Mouse (Mus musculus): ENCODE data around the gene Ppt2. TPM values are rescaled to one million over a fixed set of nuclear protein-coding genes. Genes with fewer than 3 reads are reported as not detected.

The Ppt2 gene
- polyA plus RNA-seq, 1 experiment, result 40.9 TPM

GRCm38 (mm10) chr17:34670235-34670634, 41.9 kb upstream of the Ppt2 start, which contains the start of gene Tnxb:
Gene Tnxb (plus strand): TSS chr17:34670535.
- WGBS, result 64% methylated on average over 7 of the region's 7 CpGs
- peaks cover 17% of the 10 kb centered on the region for H3K4me1 ChIP-seq (ENCODE audit: control insufficient read depth, insufficient read depth, low read length)
- no peak within 1 kb of the TSS for H3K4me3 ChIP-seq (replicated peaks; ENCODE audit: extremely low read depth, low read depth, low read length)
- TF ChIP-seq POLR2A (IDR thresholded peaks at IDR 0.05; ENCODE audit: borderline replicate concordance, extremely low read depth, low read depth, low read length), result no peak
- no peak for DNase-seq

GRCm38 (mm10) chr17:34664472-34664871, 36.2 kb upstream of the Ppt2 start:
- 64% methylated on average over 7 of the region's 7 CpGs for WGBS
- no peak overlapping the region for H3K4me3 ChIP-seq (replicated peaks; ENCODE audit: extremely low read depth, low read depth, low read length)
- TF ChIP-seq POLR2A (IDR thresholded peaks at IDR 0.05; ENCODE audit: borderline replicate concordance, extremely low read depth, low read depth, low read length) (no peak), CTCF (IDR thresholded peaks at IDR 0.05; ENCODE audit: insufficient read depth, low read length) (no peak)
- H3K4me1 ChIP-seq (ENCODE audit: control insufficient read depth, insufficient read depth, low read length), result peaks cover 10% of the 10 kb centered on the region
- DNase-seq, result no peak

- WGBS, result 60% methylated on average over 1 of the region's 1 CpGs
- Histone ChIP-seq H3K4me3 (replicated peaks; ENCODE audit: extremely low read depth, low read depth, low read length) (no peak overlapping the region), H3K4me1 (ENCODE audit: control insufficient read depth, insufficient read depth, low read length) (peaks cover 13% of the 10 kb centered on the region)
- TF ChIP-seq CTCF (IDR thresholded peaks at IDR 0.05; ENCODE audit: insufficient read depth, low read length), result no peak
- TF ChIP-seq POLR2A (IDR thresholded peaks at IDR 0.05; ENCODE audit: borderline replicate concordance, extremely low read depth, low read depth, low read length), result no peak
- DNase-seq, result no peak
These were observed 35.2 kb upstream of the Ppt2 start for GRCm38 (mm10) chr17:34663558-34663957.

- H3K4me3 ChIP-seq (replicated peaks; ENCODE audit: extremely low read depth, low read depth, low read length), result no peak overlapping the region
- WGBS, result 87% methylated on average over 8 of the region's 8 CpGs
These were observed 34.7 kb upstream of the Ppt2 start for GRCm38 (mm10) chr17:34662978-34663377.

GRCm38 (mm10) chr17:34662468-34662867, 34.2 kb upstream of the Ppt2 start:
- no peak for DNase-seq
- 67% methylated on average over 1 of the region's 1 CpGs for WGBS
- H3K4me1 ChIP-seq (ENCODE audit: control insufficient read depth, insufficient read depth, low read length), result peaks cover 13% of the 10 kb centered on the region
- no peak overlapping the region for H3K4me3 ChIP-seq (replicated peaks; ENCODE audit: extremely low read depth, low read depth, low read length)
- TF ChIP-seq POLR2A (IDR thresholded peaks at IDR 0.05; ENCODE audit: borderline replicate concordance, extremely low read depth, low read depth, low read length), result no peak
- TF ChIP-seq CTCF (IDR thresholded peaks at IDR 0.05; ENCODE audit: insufficient read depth, low read length), result no peak

More at GRCm38 (mm10) chr17:34662978-34663377, 34.7 kb upstream of the Ppt2 start:
- no peak for TF ChIP-seq POLR2A (IDR thresholded peaks at IDR 0.05; ENCODE audit: borderline replicate concordance, extremely low read depth, low read depth, low read length)
- no peak for TF ChIP-seq CTCF (IDR thresholded peaks at IDR 0.05; ENCODE audit: insufficient read depth, low read length)
- peaks cover 13% of the 10 kb centered on the region for H3K4me1 ChIP-seq (ENCODE audit: control insufficient read depth, insufficient read depth, low read length)
- no peak for DNase-seq

- TF ChIP-seq POLR2A (IDR thresholded peaks at IDR 0.05; ENCODE audit: borderline replicate concordance, extremely low read depth, low read depth, low read length) (peak; percentile 75; the same call in 1 of the 2 replicates), CTCF (IDR thresholded peaks at IDR 0.05; ENCODE audit: insufficient read depth, low read length) (no peak)
- no peak for DNase-seq
- WGBS, result 2% methylated on average over 19 of the region's 19 CpGs
- H3K4me3 ChIP-seq (replicated peaks; ENCODE audit: extremely low read depth, low read depth, low read length), result peak overlapping the region; percentile 62
- H3K4me1 ChIP-seq (ENCODE audit: control insufficient read depth, insufficient read depth, low read length), result peaks cover 18% of the 10 kb centered on the region
These were observed 32.8 kb upstream of the Ppt2 start for GRCm38 (mm10) chr17:34661121-34661591.

GRCm38 (mm10) chr17:34660259-34660820, 32.0 kb upstream of the Ppt2 start:
- no peak for DNase-seq

GRCm38 (mm10) chr17:34659897-34660214, 31.5 kb upstream of the Ppt2 start:
- H3K4me1 ChIP-seq (ENCODE audit: control insufficient read depth, insufficient read depth, low read length), result peaks cover 29% of the 10 kb centered on the region
- 55% methylated on average over 3 of the region's 3 CpGs for WGBS
- H3K4me3 ChIP-seq (replicated peaks; ENCODE audit: extremely low read depth, low read depth, low read length), result no peak overlapping the region

More at GRCm38 (mm10) chr17:34660259-34660820, 32.0 kb upstream of the Ppt2 start:
- 42% methylated on average over 11 of the region's 11 CpGs for WGBS
- Histone ChIP-seq H3K4me1 (ENCODE audit: control insufficient read depth, insufficient read depth, low read length) (peaks cover 24% of the 10 kb centered on the region), H3K4me3 (replicated peaks; ENCODE audit: extremely low read depth, low read depth, low read length) (peak overlapping the region; percentile 62)
- TF ChIP-seq POLR2A (IDR thresholded peaks at IDR 0.05; ENCODE audit: borderline replicate concordance, extremely low read depth, low read depth, low read length) (peak; percentile 24; the same call in 1 of the 2 replicates), CTCF (IDR thresholded peaks at IDR 0.05; ENCODE audit: insufficient read depth, low read length) (no peak)

GRCm38 (mm10) chr17:34659181-34659896, 31.0 kb upstream of the Ppt2 start:
- no peak overlapping the region for H3K4me3 ChIP-seq (replicated peaks; ENCODE audit: extremely low read depth, low read depth, low read length)
- 46% methylated on average over 12 of the region's 12 CpGs for WGBS
- DNase-seq, result no peak
- TF ChIP-seq CTCF (IDR thresholded peaks at IDR 0.05; ENCODE audit: insufficient read depth, low read length), result no peak
- no peak for TF ChIP-seq POLR2A (IDR thresholded peaks at IDR 0.05; ENCODE audit: borderline replicate concordance, extremely low read depth, low read depth, low read length)
- peaks cover 34% of the 10 kb centered on the region for H3K4me1 ChIP-seq (ENCODE audit: control insufficient read depth, insufficient read depth, low read length)

More at GRCm38 (mm10) chr17:34659897-34660214, 31.5 kb upstream of the Ppt2 start:
- TF ChIP-seq POLR2A (IDR thresholded peaks at IDR 0.05; ENCODE audit: borderline replicate concordance, extremely low read depth, low read depth, low read length), result no peak
- no peak for TF ChIP-seq CTCF (IDR thresholded peaks at IDR 0.05; ENCODE audit: insufficient read depth, low read length)
- no peak for DNase-seq

- WGBS, result 79% methylated on average over 3 of the region's 3 CpGs
- no peak for TF ChIP-seq CTCF (IDR thresholded peaks at IDR 0.05; ENCODE audit: insufficient read depth, low read length)
- no peak for TF ChIP-seq POLR2A (IDR thresholded peaks at IDR 0.05; ENCODE audit: borderline replicate concordance, extremely low read depth, low read depth, low read length)
- Histone ChIP-seq H3K4me1 (ENCODE audit: control insufficient read depth, insufficient read depth, low read length) (peaks cover 38% of the 10 kb centered on the region), H3K4me3 (replicated peaks; ENCODE audit: extremely low read depth, low read depth, low read length) (no peak overlapping the region)
- no peak for DNase-seq
These were observed 30.3 kb upstream of the Ppt2 start for GRCm38 (mm10) chr17:34658591-34658990.
